Mouse (Mus musculus) lung, postnatal 0 days (tissue): Measurements from ENCODE around the gene Abhd12.

Experiments
- CTCF ChIP-seq: IDR thresholded peaks from 2 replicates; pipeline ENCODE4 v1.5.1; 2016; ENCODE audit warnings: antibody characterized with exemption, mild to moderate bottlenecking
- EP300 ChIP-seq: IDR thresholded peaks from 2 replicates; pipeline ENCODE4 v1.6.1; 2016; ENCODE audit warnings: antibody characterized with exemption, mild to moderate bottlenecking, control low read depth

DNA sequence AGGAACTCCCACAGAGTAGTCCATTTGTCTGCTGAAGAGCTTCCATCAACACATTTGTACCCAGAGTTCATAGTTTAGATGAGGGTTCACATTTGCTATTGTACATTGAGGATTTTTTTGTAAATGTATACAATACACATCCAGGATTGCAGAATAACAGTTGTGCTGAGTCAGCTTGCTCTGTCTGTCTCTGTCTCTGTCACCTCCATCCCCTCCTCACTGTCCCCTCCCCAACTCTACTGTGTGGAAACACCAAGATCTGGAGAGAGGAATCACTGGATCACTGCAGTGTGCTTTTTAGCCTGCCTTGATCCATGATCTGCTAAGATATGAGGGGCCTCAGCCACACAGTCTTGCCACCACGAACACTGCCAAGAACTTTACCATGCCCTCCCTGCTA is 18.7 kb downstream of the Abhd12 start:
- TF ChIP-seq EP300: no peak
- no peak for TF ChIP-seq CTCF
